Mouse (Mus musculus): ENCODE data around the gene Rapsn. TPM values are rescaled to one million over a fixed set of nuclear protein-coding genes. Genes with fewer than 3 reads are reported as not detected.
"Not testable (repeated sequence)": the region's sequence is repeated elsewhere in the genome, so short reads cannot be mapped to it uniquely, and the experiment has no call there.

Gene Rapsn
- 8.5 and 8.7 TPM in 2 replicates for polyA plus RNA-seq (2016; fragmentation: Nextera tagmentation; extraction: Ambion mirVana)

GRCm38 (mm10) chr2:91035385-91035784 lies at the start of gene Rapsn:
Gene Rapsn (plus strand): TSS chr2:91035620.
- H3K4me1 ChIP-seq (replicated peaks) = no peaks in the 10 kb centered on the region
- no peaks in the 10 kb centered on the region for H3K9me3 ChIP-seq
- 0 out of 2 replicates have a peak within 1 kb of the TSS, but pooled peaks have one; percentile 8 for H3K9ac ChIP-seq (replicated peaks)
- ATAC-seq (ENCODE audit: insufficient number of reproducible peaks, insufficient read depth, low FRiP score, low TSS enrichment, low read depth) = 0 out of 2 replicates have a peak, but pooled peaks have one; percentile 26
- no peak within 1 kb of the TSS for H3K4me3 ChIP-seq (replicated peaks)
- 62% methylated on average over 9 of the region's 9 CpGs for WGBS
- H3K27me3 ChIP-seq = no peaks in the 10 kb centered on the region
- no peaks in the 10 kb centered on the region for H3K36me3 ChIP-seq
- no peak within 1 kb of the TSS for H3K4me2 ChIP-seq
- no peak within 1 kb of the TSS for H3K27ac ChIP-seq

- no peaks in the 10 kb centered on the region; the same call in 1 of the 2 replicates for H3K36me3 ChIP-seq
- H3K9me3 ChIP-seq = no peaks in the 10 kb centered on the region
- no peak for ATAC-seq (ENCODE audit: insufficient number of reproducible peaks, insufficient read depth, low FRiP score, low TSS enrichment, low read depth)
- no peaks in the 10 kb centered on the region for H3K27me3 ChIP-seq
- peaks cover 7% of the 10 kb centered on the region; the same call in 1 of the 2 replicates for H3K4me1 ChIP-seq (replicated peaks)
- H3K4me3 ChIP-seq (replicated peaks) = no peak overlapping the region
- H3K4me2 ChIP-seq = no peak overlapping the region
- no peak overlapping the region for H3K9ac ChIP-seq (replicated peaks)
- 80% methylated on average over 3 of the region's 3 CpGs for WGBS
- H3K27ac ChIP-seq = no peak overlapping the region
Measured at GRCm38 (mm10) chr2:90986055-90986454, 49.4 kb upstream of the Rapsn start.

- H3K36me3 ChIP-seq = peaks cover 87% of the 10 kb centered on the region
- WGBS = 97% methylated on average over 8 of the region's 8 CpGs
Measured at GRCm38 (mm10) chr2:91008536-91008935, 26.9 kb upstream of the Rapsn start.

GRCm38 (mm10) chr2:91013881-91014280 lies 21.5 kb upstream of the Rapsn start:
- Histone ChIP-seq H3K4me3 (replicated peaks) (no peak overlapping the region), H3K36me3 (peaks cover 91% of the 10 kb centered on the region), H3K9me3 (no peaks in the 10 kb centered on the region), H3K27me3 (no peaks in the 10 kb centered on the region), H3K9ac (replicated peaks) (no peak overlapping the region), H3K27ac (no peak overlapping the region), H3K4me2 (no peak overlapping the region), H3K4me1 (replicated peaks) (no peaks in the 10 kb centered on the region)
- 92% methylated on average over 2 of the region's 2 CpGs for WGBS
- ATAC-seq (ENCODE audit: insufficient number of reproducible peaks, insufficient read depth, low FRiP score, low TSS enrichment, low read depth) = no peak

More at GRCm38 (mm10) chr2:91008536-91008935, 26.9 kb upstream of the Rapsn start:
- Histone ChIP-seq H3K27me3 (no peaks in the 10 kb centered on the region), H3K4me2 (no peak overlapping the region), H3K9me3 (no peaks in the 10 kb centered on the region), H3K9ac (replicated peaks) (no peak overlapping the region), H3K27ac (no peak overlapping the region), H3K4me1 (replicated peaks) (no peaks in the 10 kb centered on the region), H3K4me3 (replicated peaks) (no peak overlapping the region)
- ATAC-seq (ENCODE audit: insufficient number of reproducible peaks, insufficient read depth, low FRiP score, low TSS enrichment, low read depth) = no peak

- H3K4me3 ChIP-seq (replicated peaks) = no peak overlapping the region
- no peak for ATAC-seq (ENCODE audit: insufficient number of reproducible peaks, insufficient read depth, low FRiP score, low TSS enrichment, low read depth)
- H3K9ac ChIP-seq (replicated peaks) = no peak overlapping the region
- 88% methylated on average over 4 of the region's 4 CpGs for WGBS
- no peaks in the 10 kb centered on the region for H3K4me1 ChIP-seq (replicated peaks)
- no peak overlapping the region for H3K4me2 ChIP-seq
- no peaks in the 10 kb centered on the region for H3K9me3 ChIP-seq
- no peak overlapping the region for H3K27ac ChIP-seq
- peaks cover 86% of the 10 kb centered on the region for H3K36me3 ChIP-seq
- no peaks in the 10 kb centered on the region for H3K27me3 ChIP-seq
Measured at GRCm38 (mm10) chr2:91015386-91015785, 20.0 kb upstream of the Rapsn start.

GRCm38 (mm10) chr2:91018061-91018788 lies 17.2 kb upstream of the Rapsn start:
- Histone ChIP-seq H3K4me1 (replicated peaks) (no peaks in the 10 kb centered on the region), H3K9me3 (no peaks in the 10 kb centered on the region), H3K9ac (replicated peaks) (no peak overlapping the region), H3K27me3 (no peaks in the 10 kb centered on the region), H3K27ac (no peak overlapping the region), H3K36me3 (peaks cover 74% of the 10 kb centered on the region), H3K4me3 (replicated peaks) (no peak overlapping the region), H3K4me2 (no peak overlapping the region)
- 89% methylated on average over 8 of the region's 8 CpGs for WGBS
- ATAC-seq (ENCODE audit: insufficient number of reproducible peaks, insufficient read depth, low FRiP score, low TSS enrichment, low read depth) = no peak

- Histone ChIP-seq H3K4me2 (no peak overlapping the region), H3K4me1 (replicated peaks) (no peaks in the 10 kb centered on the region), H3K27ac (no peak overlapping the region), H3K9me3 (no peaks in the 10 kb centered on the region), H3K36me3 (peaks cover 57% of the 10 kb centered on the region), H3K9ac (replicated peaks) (no peak overlapping the region), H3K4me3 (replicated peaks) (no peak overlapping the region), H3K27me3 (no peaks in the 10 kb centered on the region)
- no peak for ATAC-seq (ENCODE audit: insufficient number of reproducible peaks, insufficient read depth, low FRiP score, low TSS enrichment, low read depth)
- 97% methylated on average over 3 of the region's 3 CpGs for WGBS
Measured at GRCm38 (mm10) chr2:91019911-91020310, 15.5 kb upstream of the Rapsn start.

GRCm38 (mm10) chr2:91022266-91022665 lies 13.2 kb upstream of the Rapsn start:
- not testable (repeated sequence) for H3K9ac ChIP-seq (replicated peaks); H3K4me2 ChIP-seq; ATAC-seq (ENCODE audit: insufficient number of reproducible peaks, insufficient read depth, low FRiP score, low TSS enrichment, low read depth); H3K4me1 ChIP-seq (replicated peaks); H3K27ac ChIP-seq; H3K4me3 ChIP-seq (replicated peaks); H3K27me3 ChIP-seq; H3K9me3 ChIP-seq
- 98% methylated on average over 7 of the region's 7 CpGs for WGBS
- H3K36me3 ChIP-seq = peaks cover 36% of the 10 kb centered on the region

GRCm38 (mm10) chr2:91023131-91023530 lies 12.3 kb upstream of the Rapsn start:
- Histone ChIP-seq H3K36me3 (peaks cover 28% of the 10 kb centered on the region), H3K9ac (replicated peaks) (no peak overlapping the region), H3K4me3 (replicated peaks) (no peak overlapping the region), H3K27me3 (no peaks in the 10 kb centered on the region), H3K4me1 (replicated peaks) (no peaks in the 10 kb centered on the region), H3K27ac (no peak overlapping the region), H3K4me2 (no peak overlapping the region), H3K9me3 (no peaks in the 10 kb centered on the region)
- WGBS = 73% methylated on average over 2 of the region's 2 CpGs
- no peak for ATAC-seq (ENCODE audit: insufficient number of reproducible peaks, insufficient read depth, low FRiP score, low TSS enrichment, low read depth)

- Histone ChIP-seq H3K27me3 (no peaks in the 10 kb centered on the region), H3K9me3 (no peaks in the 10 kb centered on the region), H3K36me3 (peaks cover 23% of the 10 kb centered on the region), H3K9ac (replicated peaks) (no peak overlapping the region), H3K4me3 (replicated peaks) (no peak overlapping the region), H3K27ac (no peak overlapping the region), H3K4me2 (no peak overlapping the region), H3K4me1 (replicated peaks) (no peaks in the 10 kb centered on the region)
- no peak for ATAC-seq (ENCODE audit: insufficient number of reproducible peaks, insufficient read depth, low FRiP score, low TSS enrichment, low read depth)
- WGBS = 86% methylated on average over 1 of the region's 1 CpGs
Measured at GRCm38 (mm10) chr2:91023956-91024355, 11.5 kb upstream of the Rapsn start.

- H3K27me3 ChIP-seq = no peaks in the 10 kb centered on the region
- H3K4me1 ChIP-seq (replicated peaks) = no peaks in the 10 kb centered on the region
- H3K4me3 ChIP-seq (replicated peaks) = no peak overlapping the region
- H3K9me3 ChIP-seq = no peaks in the 10 kb centered on the region
- no peak for ATAC-seq (ENCODE audit: insufficient number of reproducible peaks, insufficient read depth, low FRiP score, low TSS enrichment, low read depth)
- H3K9ac ChIP-seq (replicated peaks) = no peak overlapping the region
- peaks cover 16% of the 10 kb centered on the region for H3K36me3 ChIP-seq
- H3K27ac ChIP-seq = no peak overlapping the region
- WGBS = 93% methylated on average over 1 of the region's 1 CpGs
- no peak overlapping the region for H3K4me2 ChIP-seq
Measured at GRCm38 (mm10) chr2:91025081-91025516, 10.3 kb upstream of the Rapsn start.

- H3K27ac ChIP-seq = no peak overlapping the region
- H3K4me1 ChIP-seq (replicated peaks) = no peaks in the 10 kb centered on the region
- no peaks in the 10 kb centered on the region for H3K27me3 ChIP-seq
- no peak overlapping the region for H3K4me2 ChIP-seq
- ATAC-seq (ENCODE audit: insufficient number of reproducible peaks, insufficient read depth, low FRiP score, low TSS enrichment, low read depth) = no peak
- peaks cover 3% of the 10 kb centered on the region; the same call in 1 of the 2 replicates for H3K36me3 ChIP-seq
- no peaks in the 10 kb centered on the region for H3K9me3 ChIP-seq
- 89% methylated on average over 1 of the region's 1 CpGs for WGBS
- no peak overlapping the region for H3K9ac ChIP-seq (replicated peaks)
- H3K4me3 ChIP-seq (replicated peaks) = no peak overlapping the region
Measured at GRCm38 (mm10) chr2:91026491-91026890, 8.9 kb upstream of the Rapsn start.

All from limb, embryonic 12.5 days (tissue).